Mouse (Mus musculus) CD8-positive naive resting alpha-beta T cell, adult 2 months (primary cell): ENCODE data around the gene Khdrbs2.
"Not testable (repeated sequence)": the region's sequence is repeated elsewhere in the genome, so short reads cannot be mapped to it uniquely, and the experiment has no call there.

Experiments used
- DNase-seq, 2 experiments: peaks; one replicate each; pipeline ENCODE4 v3.0.0; 2022; ENCODE audit warnings: low read depth in 2 of 2, low spot score in 2 of 2

Gene Khdrbs2

DNA sequence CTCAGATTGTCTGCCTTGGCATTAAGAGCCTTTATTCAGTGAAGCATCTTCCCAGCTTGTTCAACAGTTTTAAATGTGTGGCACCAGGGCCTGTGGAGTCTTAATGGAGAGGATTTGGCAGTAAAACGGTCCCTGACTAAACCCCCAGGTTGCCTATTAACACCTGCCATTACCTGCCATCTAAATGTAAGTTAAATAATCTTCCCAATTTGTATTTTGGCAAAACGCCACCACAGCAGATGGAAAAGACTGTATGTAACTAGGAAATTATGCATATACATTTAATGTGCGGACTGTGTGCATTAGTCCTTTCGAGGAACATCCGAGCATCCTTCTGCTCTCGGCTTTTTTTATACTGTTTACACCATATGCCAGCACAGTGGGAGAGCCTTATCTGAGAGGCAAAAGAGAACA is 290.6 kb downstream of the Khdrbs2 start:
- no peak for DNase-seq

DNA sequence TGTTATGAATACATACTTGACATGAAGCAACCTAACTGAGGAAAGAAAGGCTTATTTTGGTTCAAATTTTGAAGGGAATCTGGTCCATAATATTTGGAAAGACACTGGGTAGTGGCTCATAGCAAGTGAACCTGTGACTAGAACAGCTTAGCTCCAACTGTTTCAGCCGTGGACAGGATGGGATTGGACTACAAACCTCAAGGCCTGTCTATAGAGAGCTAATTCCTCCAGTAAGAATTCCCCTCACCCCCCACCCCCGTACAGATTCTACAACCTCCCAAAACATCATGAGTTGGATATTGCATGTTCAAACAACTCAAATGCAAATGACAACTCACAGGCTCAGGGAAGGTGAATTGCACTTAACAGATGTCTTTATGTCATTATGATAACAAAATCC is 298.5 kb downstream of the Khdrbs2 start:
- no peak for DNase-seq

DNA sequence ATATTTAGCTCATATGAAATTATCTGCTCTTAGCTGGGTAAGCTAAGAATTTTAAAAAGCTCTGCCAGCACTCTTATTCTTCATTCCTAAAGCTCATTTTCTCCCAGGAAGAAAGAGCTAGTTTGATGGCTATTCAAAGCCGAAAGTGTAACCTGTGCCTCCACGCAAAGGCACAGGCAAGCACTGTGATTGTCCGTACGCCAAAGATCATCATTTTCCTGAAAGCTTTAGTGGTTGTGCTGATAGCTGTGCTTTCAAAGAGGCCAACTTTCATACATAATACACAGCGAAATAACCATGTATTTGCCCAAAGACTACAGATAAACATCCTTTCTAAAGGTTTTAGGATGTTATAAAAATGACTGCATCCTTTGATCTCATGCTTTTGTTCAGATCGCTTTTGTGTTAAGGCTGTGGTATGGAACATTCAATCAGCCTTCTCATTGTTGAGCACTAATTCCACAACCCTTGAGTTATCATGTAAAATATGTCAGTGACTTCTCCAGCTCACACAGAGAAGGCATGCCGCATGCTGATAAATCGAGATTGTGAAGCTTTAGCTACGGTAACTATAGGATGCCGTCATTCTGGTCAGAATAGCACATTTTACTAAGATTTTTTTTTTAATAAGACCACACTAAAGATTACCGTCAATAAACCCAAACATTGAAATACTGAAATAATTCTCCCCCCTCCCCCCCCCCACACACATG is 299.1 kb downstream of the Khdrbs2 start:
- no peak for DNase-seq

DNA sequence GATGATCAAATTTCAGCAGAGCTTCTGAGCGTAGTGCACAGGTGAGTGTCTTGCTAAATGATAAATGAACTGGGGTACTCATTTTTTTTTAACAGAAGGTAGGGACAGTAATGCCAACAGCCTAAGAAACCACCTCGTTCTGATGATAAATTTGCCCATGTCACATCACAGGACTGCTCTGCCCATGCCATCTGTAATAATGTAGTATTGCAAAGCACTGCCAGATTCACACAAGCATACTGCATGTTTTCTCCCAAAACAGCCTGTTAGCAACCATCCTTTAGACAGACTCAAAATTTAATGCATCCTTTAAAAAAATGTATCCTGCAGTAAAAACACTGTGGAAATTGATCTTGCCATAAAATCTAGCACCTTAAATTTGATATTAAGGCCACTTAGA is 315.4 kb downstream of the Khdrbs2 start:
- DNase-seq, result no peak

DNA sequence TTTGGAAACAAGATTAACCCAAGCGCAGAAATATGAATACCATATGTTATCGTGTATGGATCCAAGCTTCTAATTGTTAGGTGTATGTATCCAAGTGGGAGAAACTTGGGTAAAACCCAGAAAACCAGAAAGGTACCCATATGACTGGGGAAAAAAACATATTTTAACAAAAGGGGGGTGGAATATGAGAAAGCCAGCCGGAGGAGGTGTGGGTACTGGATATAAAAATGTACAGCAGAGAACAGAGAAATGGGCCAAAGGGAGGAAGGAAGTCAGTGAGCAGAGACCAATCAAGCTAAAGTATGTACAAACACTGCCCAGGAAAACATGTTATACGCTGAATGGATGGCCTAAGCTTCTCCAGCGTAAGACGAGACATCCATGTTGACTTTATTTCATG is 330.9 kb downstream of the Khdrbs2 start:
- DNase-seq, result no peak

DNA sequence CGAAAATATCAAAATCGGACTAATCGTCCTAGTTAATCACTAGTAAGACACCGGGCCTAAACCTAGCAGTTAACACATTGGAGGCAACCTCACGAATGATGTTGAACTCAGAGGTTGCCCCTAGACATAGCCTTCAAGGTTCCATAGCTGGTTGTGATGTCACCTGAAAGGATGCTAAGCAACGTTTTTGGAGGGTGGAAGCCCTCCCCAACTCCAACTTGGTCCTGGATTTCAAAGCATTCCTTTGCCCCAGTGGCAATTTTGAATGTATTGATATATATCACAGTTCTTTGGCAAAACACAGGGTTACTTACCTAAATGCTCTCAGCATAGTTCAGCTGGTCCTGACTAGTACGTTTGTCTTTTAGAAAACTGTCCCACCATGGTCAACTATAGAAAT is 374.7 kb downstream of the Khdrbs2 start, which contains the start of gene Gm5415:
Gm5415 (minus strand) TSS at position 101 of the 400 bp plus-strand sequence.
- DNase-seq, result not testable (repeated sequence)

DNA sequence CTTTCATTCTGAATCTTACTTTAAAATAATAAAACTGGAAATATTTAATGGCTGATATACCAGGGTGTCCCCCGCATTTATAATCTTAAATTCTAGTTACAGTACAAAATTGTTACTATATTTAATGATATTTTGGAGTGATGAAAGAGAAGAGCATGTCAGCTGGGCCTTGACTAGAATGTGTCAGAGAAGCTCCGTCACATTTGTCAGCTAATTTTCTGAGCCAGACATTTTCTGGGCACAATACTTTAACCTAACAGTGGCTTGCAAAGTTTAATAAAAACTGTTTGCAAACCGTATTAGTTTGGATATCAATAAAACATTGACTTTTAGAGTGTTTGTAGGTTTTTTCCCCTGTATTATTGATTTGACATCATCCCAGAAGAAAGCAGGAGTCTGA is 380.9 kb downstream of the Khdrbs2 start:
- DNase-seq, result no peak

DNA sequence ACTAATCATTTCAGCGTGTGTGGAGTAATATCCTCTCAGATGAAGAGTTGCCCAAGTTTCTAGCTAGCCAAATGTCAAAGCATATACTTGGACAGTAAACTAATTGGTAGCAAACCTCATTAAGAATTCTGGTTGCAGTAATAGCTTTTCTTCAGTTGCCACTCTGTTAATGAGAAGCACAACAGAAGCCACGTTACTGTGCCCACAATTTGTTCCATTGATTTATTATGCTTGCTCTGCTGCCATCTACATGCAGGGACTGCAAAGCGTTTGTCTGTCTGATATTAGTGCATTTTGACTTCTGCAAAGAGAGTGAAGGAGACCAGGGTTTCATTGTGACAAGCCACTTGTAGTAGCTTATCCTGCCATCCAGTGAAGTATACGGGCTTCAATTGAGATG is 381.4 kb downstream of the Khdrbs2 start:
- DNase-seq, result no peak

DNA sequence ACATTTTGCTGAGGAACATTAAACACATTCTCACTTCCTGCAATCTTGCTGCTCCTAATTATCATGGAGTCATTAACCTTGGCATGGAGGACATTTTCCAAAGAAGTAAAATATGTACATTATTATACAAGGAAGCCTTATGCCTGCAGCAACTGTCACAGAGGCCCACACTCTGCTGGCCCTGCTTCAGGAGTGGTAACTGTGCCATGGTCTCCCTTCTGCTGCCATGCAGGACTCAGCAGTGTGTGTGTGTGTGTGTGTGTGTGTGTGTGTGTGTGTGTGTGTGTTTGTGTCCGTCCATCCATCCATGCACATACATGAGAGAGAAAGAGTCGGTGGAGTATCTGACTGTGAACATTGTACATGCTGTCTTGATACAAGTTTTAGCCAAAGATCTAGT is 396.4 kb downstream of the Khdrbs2 start:
- no peak for DNase-seq

DNA sequence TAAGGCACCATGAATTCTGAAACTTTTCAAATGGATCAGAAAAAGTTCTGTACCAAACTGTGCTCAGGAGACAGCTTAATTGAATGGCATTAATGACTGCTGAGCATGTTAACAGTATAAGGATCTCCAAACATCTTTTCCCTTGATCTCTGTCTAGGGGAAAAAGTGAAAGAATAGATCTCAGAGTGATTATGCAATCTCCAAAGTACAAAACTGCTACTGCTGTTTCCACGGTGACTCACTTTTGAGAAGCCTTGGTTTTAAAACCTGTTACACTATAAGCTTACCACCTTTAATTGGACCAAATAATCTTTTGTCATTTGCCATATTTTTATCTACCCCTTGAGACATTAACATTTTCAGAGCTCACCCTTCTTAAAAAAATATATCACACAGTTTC is 453.5 kb downstream of the Khdrbs2 start:
- DNase-seq, result no peak

DNA sequence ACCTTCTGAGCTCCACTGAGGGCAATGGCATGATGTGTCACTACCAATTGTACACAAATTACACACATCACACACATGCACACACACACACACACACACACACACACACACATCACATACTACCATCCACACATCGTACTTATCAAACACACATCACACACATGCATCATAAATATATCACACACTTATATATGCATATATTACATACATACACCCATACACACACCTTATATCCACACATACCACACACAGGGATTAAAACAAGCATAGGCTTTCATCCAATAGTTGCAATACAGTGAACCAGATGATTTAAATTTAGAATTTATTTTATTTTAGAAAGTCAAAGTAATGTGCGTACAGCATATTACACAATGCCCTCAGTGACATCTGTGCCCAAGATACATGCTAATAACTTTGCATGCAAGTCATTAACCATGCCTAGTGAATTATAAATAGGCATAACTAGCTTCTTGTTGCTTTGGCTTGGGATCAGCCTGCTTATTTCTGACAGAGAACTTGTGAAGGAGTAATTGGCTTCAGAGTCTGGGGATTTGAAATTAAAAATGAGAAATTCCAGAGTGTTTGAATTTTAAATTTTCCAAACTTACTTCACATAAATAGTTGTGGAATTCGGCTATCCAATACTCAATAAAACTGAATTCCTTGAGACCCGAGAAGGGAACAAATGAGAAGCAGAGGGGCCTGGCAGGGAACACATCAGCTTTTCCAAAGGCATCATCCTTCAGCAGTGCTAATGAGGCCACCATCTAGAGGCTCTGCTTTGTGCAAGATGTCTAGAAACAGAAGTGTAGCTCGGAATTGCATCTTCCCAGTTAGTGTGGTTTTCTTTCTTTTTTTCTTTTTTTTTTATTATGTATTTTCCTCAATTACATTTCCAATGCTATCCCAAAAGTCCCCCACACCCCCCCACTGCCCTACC is 460.2 kb downstream of the Khdrbs2 start:
- DNase-seq, result no peak

DNA sequence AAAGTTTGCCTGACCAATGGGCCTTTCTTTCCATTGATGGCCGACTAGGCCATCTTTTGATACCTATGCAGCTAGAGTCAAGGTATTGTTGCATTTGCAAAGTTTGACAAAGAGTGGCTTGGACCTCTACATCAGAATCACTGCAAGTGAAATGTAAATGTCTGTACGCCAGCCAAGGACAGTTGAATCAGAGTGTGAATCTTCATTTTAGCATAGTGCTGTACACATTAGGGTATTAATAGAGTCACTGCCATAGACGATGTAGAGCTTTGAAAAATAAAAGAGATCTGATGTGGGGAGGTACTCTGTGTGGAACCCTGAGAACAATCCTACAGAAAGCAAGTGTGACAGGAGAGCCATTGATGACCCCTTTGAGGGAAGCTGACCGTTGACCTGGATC is 460.9 kb downstream of the Khdrbs2 start:
- DNase-seq, result no peak

DNA sequence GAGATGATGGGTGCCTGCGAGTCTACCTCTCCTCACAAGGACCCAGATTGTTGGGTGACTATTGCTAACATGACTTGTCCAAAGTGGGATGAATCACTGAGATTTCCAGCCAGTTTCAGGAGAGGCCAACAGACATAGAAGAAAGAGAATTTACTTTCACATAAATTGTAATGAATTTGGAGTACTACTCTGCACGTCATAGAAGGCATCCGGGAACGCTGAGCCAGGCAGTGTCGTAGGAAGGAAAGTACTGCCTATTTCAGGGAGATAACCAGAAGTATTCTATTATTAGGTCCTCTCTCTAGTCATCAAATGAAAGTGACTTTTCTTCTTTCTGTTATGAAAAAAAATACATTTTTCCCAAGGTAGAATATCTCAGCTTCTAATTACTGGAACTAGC is 466.6 kb downstream of the Khdrbs2 start:
- no peak for DNase-seq

DNA sequence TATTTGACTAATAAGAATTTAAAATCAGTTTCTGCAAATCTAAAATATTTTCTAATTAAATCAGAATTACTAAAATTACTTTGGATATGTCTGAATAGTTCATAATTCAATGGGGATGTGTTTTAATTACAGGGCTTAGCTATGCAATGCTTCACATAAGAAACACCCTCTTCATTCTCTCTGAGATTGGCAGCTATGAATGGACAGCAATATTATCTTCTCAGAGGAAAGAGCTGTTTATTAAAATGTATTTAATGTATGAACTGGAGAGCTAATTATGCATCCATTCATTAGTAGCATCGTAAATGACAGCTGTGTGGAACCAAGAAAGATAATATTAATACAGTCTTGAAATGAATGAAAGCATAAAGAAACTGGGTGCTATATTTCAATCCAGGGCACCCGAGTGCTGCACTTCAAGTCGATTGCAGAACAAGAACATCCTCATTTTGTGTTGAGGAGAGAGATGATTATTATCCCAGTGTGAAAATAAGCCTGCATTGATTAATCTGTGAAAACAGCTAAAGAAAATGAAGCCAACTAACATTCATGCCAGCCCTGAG is 477.2 kb downstream of the Khdrbs2 start:
- no peak for DNase-seq

DNA sequence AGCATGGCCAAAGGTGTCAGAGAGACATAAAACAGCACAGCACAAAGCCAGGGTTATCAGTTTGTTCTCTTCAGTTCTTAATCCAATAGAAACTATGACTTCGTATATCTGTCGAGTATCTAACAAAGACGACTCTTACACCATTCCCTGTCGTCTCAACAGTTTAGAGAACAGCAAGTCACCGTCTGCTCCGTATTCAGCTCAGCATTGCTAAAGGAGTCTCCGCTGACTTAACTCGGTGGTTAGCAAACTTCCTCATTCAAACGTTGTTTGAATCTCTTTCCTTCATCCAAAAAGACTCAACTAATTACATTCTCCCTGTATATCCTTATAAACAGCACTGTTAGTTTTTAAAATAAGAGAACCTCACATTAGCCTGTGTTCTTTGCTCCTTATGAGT is 521.3 kb downstream of the Khdrbs2 start:
- no peak for DNase-seq

DNA sequence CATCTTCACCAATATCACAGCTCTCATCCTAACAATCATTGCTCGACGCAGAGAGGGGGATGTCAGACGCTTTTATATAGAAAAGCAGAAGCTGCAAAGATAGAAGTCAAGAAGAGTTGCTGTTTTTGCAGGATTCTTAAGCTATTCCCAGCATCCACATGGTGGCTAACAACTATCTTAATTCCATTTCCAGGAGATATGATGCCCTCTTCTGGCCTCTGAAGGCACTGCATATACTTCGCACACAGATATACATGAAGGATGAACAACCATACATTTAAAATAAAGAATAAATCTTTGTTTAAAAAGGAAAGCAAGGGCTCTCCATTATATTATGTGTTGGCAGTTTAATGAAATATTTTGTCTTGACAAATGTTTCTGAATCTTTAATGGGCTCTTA is 527.6 kb downstream of the Khdrbs2 start:
- DNase-seq, result no peak

DNA sequence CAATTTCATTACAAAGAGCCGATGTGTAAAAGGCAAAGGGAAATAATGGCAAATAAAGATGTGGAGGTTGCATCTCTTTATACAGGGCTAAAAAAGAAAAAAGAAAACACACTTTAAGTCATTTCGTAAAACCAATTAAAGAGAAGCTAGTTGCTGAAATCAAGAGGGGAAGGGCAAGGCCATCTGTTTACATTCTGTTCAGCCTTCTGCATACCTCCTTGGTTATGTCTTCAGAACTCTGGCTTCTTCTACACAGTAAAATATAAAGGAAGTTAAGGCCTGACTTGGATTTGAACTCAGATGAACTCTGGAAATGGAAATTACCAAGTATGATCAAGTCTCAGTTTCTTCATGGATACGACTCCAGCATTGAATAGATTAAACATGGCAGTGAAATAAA is 528.8 kb downstream of the Khdrbs2 start:
- no peak for DNase-seq
